Mouse (Mus musculus): ENCODE measurements around the gene Nbea. TPM values are rescaled to one million over a fixed set of nuclear protein-coding genes. Genes with fewer than 3 reads are reported as not detected.
A peak's percentile ranks its signal among the peaks of the same experiment; 100 is the strongest.

Nbea gene
- total RNA-seq (2022), result 10 to 100 TPM; 25.1 to 41.4 (median 31.0) TPM

- peak; percentile 66 for DNase-seq
Measured at GRCm38 (mm10) chr3:56183159-56184133, at the start of gene Nbea. Nbea (minus strand) TSS chr3:56183701.

- no peak for DNase-seq
Measured at GRCm38 (mm10) chr3:56229283-56229682, 45.8 kb upstream of the Nbea start.

GRCm38 (mm10) chr3:56215989-56216388 lies 32.5 kb upstream of the Nbea start:
- DNase-seq, result no peak

DNA sequence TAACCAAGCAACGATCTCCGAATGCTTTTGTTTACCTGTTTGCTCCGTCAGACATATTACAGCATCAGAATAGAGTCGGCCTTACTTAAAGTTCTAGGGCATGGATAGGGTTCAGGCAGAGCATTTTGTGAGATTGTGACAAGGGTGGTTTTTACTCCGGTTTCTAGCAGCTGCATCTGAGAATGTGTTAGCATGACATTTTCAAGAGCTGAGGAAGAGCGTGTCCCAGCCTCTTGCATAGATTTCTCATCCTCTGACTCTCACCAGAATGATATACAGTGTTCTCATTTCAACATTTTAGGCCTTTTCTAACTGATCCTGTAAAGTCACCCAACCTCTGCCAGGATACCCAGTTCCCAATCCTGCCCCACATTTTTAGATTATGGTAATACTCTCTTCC lies 20.5 kb upstream of the Nbea start:
- no peak for DNase-seq

GRCm38 (mm10) chr3:56188238-56188637 lies 4.7 kb upstream of the Nbea start:
- no peak for DNase-seq

DNA sequence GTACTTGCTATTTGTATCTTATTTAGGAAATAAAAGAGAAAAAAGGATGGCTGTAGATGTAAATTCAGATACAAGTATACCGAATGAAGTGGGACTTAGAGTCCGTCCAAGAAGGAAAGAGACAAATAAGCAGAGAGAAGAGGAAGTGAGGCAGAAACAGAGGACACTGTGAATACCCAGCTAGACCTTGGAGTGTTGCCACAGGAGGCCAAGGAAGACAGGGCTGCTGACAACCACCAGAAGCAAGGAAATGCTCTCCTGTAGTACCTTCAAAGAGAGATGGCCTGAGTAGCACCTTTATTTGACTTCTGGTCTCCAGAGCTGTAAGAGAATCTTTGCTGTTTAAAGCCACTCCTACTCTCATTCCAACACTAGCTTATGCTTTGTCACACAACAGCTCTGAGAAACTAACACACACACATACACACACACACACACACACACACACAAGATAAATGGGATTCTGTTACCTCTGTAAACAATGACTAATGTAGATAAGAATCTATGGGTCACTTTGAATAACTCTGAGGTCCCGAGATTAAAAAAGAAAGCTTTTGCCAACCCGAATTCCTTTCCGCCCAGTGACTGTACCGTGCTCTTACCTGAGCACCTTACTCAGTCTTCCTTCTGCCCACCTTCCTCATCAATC lies 3.8 kb upstream of the Nbea start:
- DNase-seq, result no peak

DNA sequence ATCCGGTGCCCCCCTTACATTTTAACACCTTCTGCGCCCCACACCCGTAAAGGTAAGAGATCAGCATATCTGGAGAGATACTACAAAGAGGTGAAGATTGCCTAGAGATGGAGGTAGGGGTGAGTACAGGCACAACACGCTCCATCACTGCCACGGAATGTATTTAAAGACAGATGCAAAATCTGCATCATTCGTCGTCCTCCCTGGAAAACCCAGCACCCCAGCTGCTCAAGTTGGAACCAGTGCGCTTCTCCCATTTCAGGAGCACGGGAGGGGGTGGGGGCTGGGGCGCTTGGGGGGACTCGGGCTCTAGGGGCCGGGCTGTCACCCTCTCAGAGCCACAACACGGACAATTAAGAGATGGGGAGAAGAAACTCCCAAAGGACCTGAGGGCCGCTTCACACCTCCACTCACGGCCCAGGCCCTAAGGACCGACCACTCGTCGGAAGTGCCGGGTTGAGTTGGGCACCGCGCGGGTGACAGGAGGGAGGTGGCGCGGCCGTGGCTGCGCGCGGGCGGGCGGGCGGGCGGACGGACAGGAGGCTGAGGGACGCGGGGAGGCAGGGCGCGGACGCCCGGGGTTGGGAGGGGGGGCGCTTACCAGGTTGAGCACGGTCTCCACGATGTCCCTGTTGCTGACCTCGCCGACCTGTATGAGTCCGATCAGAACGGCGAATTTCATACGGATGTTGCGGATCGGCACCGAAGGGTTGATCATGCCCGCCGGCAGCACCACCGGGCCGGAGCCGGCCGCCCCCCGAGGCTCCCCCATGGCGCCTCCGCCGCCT lies 936 bp downstream of the Nbea start:
- peak; percentile 8 for DNase-seq

DNA sequence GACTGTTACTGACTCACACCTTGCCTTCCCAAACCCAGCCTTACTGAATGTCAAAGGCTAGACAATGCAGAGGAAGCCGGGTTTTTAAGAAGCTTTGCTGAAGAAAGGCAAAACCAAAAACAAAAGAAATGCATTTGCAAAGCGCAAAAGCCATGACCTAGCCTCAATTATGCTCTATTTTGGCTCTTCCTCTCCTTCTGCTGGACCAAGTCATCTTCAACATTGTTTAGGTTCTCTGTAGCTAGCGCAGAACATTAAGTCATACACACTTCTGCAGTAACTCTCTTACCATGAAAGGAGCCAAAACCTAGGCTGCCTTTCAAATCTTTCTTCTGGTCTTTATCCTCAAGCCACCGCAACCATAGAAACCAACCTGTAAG lies 1.5 kb downstream of the Nbea start:
- no peak for DNase-seq

DNA sequence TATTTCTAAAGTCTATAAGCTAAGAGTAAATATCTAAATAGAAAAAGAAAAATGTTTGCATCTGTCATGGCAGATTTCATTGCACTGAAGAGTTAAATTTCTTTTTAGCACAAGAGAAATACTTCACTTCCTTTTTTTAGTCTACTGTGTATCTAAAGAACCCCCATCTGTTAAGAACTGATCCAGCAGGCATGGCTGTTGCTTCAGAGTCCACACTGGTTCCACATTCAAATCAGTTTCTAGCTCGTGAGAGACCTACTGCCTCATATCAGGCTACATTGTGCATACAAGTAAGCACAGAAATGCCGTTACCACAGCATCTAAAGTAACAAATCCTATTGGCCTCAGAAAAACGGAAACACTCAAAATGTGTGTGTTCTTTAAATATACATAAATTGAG lies 2.5 kb downstream of the Nbea start:
- DNase-seq, result no peak

DNA sequence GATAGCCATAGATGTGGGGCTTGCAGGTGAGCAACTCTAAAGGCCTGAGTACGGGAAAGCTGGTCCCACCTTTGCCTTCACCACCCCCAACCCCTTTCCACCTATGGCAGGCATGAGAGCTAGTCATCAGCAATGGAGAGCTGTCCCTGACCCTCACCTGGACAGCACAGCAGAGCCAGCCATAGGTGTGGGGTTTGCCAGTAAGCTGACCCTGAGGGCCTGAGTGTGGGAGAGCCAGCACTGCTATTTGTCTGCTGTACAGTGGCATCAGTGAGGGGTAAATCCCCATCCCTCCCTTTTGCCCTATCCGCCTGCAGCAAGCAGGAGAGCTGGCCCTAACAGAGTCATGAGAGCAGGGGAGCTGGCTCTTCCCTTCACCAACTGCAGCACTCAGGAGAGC lies 25.6 kb downstream of the Nbea start:
- no peak for DNase-seq

GRCm38 (mm10) chr3:56126674-56127073 lies 56.8 kb downstream of the Nbea start:
- no peak for DNase-seq

DNA sequence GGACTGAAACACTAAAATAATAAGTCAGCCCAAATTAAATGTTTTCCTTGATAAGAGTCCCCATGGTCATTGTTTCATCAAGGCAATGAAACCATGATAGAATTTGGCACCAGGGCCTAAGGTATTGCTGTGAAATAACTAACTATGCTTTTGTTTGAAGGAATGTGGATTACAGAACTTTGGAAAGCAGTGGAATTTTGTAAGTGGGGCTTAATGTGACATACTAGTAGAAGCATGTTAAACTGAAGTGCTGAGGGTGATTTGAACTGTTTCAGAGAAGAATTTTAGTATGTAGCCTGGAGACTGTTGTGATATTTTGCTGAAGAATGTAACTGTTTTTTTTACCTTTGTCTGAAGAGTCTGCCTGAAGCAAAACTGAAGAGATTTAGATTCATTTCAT lies 66.9 kb downstream of the Nbea start:
- no peak for DNase-seq

- DNase-seq, result no peak
Measured at GRCm38 (mm10) chr3:56108101-56108500, 75.4 kb downstream of the Nbea start.

- no peak for DNase-seq
Measured at GRCm38 (mm10) chr3:56097105-56097504, 86.4 kb downstream of the Nbea start.

- DNase-seq, result no peak
Measured at GRCm38 (mm10) chr3:56079015-56079612, 104.4 kb downstream of the Nbea start.

DNA sequence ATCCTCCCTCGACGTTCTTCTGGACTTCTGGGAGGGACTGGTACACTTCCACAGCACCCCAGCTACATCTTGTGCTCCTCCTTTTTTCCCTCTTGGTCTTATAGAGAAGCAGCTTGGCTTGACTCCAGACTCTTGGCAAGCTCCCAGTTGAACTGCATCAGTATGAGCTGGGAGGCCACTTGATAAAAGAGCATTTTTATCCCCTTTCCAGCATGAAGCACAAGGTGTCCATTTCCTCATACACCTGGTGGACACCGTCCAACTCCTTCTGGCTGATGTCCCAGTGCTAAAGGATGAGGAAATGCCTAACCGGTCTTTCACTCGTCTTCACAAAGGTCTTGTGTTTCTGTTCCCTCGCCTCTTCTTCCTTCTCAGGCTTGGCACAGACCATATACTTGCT lies 115.7 kb downstream of the Nbea start:
- no peak for DNase-seq

- no peak for DNase-seq
Measured at GRCm38 (mm10) chr3:56066360-56067040, 117.0 kb downstream of the Nbea start.

DNA sequence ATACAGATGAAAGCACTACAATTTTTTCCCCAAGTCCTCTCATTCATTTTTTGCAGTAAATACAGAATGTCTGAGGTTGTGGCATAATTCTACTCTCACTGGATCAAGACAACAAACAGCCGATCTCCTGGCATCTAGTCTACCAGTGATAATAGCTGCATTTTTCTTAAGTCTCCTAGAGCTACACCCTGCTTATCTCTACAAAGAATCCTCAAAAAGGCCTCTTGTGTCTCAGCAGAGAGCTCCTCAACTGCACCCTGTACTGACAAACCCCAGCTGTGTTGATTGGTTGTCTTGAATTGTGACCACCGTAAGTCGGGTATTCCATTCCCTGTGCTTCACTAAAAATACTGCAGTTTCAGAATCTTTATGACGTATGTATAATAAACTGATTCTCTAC lies 118.3 kb downstream of the Nbea start:
- DNase-seq, result no peak

DNA sequence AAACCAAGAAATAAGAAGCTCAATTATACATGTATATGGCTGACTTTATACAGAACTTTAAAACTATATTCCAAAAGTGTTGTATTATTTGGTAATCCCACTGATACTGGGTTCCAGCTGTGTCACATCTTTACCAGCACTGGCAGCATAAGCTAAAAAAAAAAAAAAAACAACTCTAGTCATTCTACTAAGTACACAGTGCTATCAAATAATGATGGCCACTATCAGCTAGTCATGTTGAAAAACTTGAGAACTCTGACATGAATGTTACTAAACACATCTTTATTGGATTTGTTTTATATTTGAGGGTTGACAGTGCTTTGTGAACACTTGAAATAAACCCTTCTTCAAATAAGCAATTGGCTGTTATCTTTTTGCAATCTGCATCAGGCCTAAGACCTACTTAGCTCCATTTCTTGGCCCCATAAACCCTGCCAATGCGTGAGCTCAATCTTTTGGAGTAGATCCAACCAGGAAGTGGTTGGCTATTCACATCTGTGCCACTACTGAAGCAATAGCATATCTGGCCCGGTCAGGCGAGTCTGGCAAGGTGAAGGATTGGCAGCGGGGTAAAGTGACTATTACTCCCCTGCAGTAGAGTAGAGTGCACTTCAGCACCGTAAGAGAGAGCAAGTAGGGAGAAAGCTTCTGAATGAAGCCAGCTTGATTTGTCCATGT lies 137.7 kb downstream of the Nbea start:
- DNase-seq, result no peak

DNA sequence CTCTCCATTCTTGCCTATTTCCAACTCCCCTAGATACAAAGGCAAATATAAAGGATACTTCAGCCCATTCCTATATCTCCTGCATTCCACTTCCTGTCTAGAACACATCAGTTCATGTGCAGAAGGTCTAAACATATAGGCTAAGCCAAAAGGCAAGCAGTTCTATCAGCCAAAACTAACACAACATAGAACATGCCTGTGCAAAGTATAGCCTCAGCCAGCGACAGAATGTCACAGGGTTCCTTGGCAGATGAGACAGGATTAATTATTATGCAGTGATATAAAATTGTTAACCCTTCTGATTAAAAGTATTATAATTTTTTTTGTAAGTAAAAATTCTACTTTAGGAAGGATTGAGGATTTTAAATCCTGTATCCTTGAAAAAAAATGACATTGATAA lies 140.4 kb downstream of the Nbea start:
- DNase-seq, result no peak

DNA sequence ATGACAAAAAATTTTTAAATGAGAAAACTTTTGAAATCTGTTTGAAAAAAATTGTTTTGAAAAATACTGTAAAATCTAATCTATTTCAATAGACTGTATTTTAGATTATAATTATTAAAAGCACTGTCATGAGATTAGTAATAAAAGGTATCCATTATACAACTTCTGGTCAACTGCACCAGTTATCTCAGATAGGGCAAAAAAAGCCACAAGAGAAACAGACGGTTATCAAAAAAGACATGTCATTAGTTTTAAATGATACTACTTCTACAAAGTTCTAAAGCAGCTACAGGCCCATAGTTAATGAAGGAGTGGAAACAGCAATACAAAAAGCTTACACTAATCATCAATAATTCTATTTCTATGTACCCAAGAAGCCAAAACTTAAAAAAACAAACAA lies 144.0 kb downstream of the Nbea start:
- no peak for DNase-seq

Data from adrenal gland, adult 8-10 months (tissue).